Mouse (Mus musculus) heart, adult 2 months (tissue): Measurements from ENCODE around the gene Gpr132.

Source experiments
- EP300 ChIP-seq: fragments of 200-500 bp; IDR thresholded peaks from 2 replicates; pipeline ENCODE4 v1.6.1; 2011; ENCODE audit warnings: low read depth, low read length, control low read depth; ENCODE audit not compliant: insufficient read depth
- POLR2A ChIP-seq: fragments of 200-500 bp; IDR thresholded peaks from 2 replicates; pipeline ENCODE4 v1.6.1; 2011; ENCODE audit warnings: mild to moderate bottlenecking, low read depth, low read length, control low read depth; ENCODE audit not compliant: insufficient read depth

DNA sequence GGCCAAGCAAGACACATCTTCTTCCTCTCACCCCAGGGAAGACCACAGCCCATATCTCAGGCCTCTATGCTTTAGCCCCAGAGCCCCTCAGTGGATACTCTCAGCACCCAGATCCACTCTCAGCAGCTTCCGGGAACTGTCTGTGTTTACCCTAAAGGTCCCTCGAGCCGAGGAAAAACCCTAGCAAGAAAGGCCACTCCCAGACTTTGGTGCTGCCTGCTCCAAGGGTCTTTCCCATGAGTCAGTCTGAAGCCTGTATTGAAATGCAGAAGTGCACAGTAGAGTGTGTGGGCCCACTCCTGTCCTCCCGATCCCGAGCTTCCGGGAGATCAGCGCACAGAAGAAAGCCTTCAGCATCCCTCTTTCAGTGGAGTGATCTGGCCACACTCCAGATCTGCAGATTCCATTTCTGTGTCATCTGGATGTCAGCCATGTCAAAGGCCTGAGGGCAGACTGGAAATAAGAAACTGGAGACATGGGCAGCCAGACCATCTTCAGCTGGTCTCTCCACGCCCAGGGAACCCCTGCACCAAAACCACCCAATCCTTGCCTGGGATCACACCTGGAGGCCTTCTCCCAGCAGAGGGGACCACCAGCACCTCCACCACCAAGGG, 1.5 kb downstream of the Gpr132 start:
- no peak for TF ChIP-seq POLR2A
- TF ChIP-seq EP300: no peak
